Mouse (Mus musculus): ENCODE results near the gene Wdpcp.

Gene Wdpcp

GRCm38 (mm10) chr11:21569456-21570108 lies 2.5 kb upstream of the Wdpcp start:
- no peak for DNase-seq

- DNase-seq = no peak
Measured at GRCm38 (mm10) chr11:21570109-21570474, 1.9 kb upstream of the Wdpcp start.

- DNase-seq = no peak
Measured at GRCm38 (mm10) chr11:21570973-21571372, 1.1 kb upstream of the Wdpcp start.

- DNase-seq = no peak
Measured at GRCm38 (mm10) chr11:21581472-21581871, 9.4 kb downstream of the Wdpcp start.

GRCm38 (mm10) chr11:21583286-21583685 lies 11.3 kb downstream of the Wdpcp start:
- no peak for DNase-seq

GRCm38 (mm10) chr11:21602497-21602896 lies 30.5 kb downstream of the Wdpcp start:
- DNase-seq = no peak

GRCm38 (mm10) chr11:21615915-21616314 lies 43.9 kb downstream of the Wdpcp start:
- no peak for DNase-seq

GRCm38 (mm10) chr11:21634171-21634907 lies 62.3 kb downstream of the Wdpcp start:
- no peak for DNase-seq

GRCm38 (mm10) chr11:21638341-21638740 lies 66.3 kb downstream of the Wdpcp start:
- no peak for DNase-seq

GRCm38 (mm10) chr11:21639534-21639933 lies 67.5 kb downstream of the Wdpcp start:
- DNase-seq = no peak

GRCm38 (mm10) chr11:21644231-21644630 lies 72.2 kb downstream of the Wdpcp start:
- no peak for DNase-seq

- no peak for DNase-seq
Measured at GRCm38 (mm10) chr11:21646136-21646535, 74.1 kb downstream of the Wdpcp start.

- DNase-seq = no peak
Measured at GRCm38 (mm10) chr11:21658985-21659384, 87.0 kb downstream of the Wdpcp start.

- DNase-seq = no peak
Measured at GRCm38 (mm10) chr11:21677034-21677433, 105.0 kb downstream of the Wdpcp start.

GRCm38 (mm10) chr11:21688441-21688840 lies 116.4 kb downstream of the Wdpcp start:
- DNase-seq = no peak

- DNase-seq = no peak
Measured at GRCm38 (mm10) chr11:21690730-21691129, 118.7 kb downstream of the Wdpcp start.

- no peak for DNase-seq
Measured at GRCm38 (mm10) chr11:21694087-21694486, 122.1 kb downstream of the Wdpcp start.

GRCm38 (mm10) chr11:21697642-21698041 lies 125.6 kb downstream of the Wdpcp start:
- DNase-seq = no peak

- no peak for DNase-seq
Measured at GRCm38 (mm10) chr11:21713508-21713907, 141.5 kb downstream of the Wdpcp start.

GRCm38 (mm10) chr11:21714065-21714464 lies 142.0 kb downstream of the Wdpcp start:
- DNase-seq = no peak

GRCm38 (mm10) chr11:21726329-21726728 lies 154.3 kb downstream of the Wdpcp start:
- DNase-seq = no peak

GRCm38 (mm10) chr11:21729056-21729455 lies 157.0 kb downstream of the Wdpcp start:
- no peak for DNase-seq

- no peak for DNase-seq
Measured at GRCm38 (mm10) chr11:21729961-21730360, 157.9 kb downstream of the Wdpcp start.

- DNase-seq = no peak
Measured at GRCm38 (mm10) chr11:21735272-21735671, 163.2 kb downstream of the Wdpcp start.

GRCm38 (mm10) chr11:21749487-21749886 lies 177.5 kb downstream of the Wdpcp start:
- DNase-seq = no peak

Measured in thymus, adult 18-20 months (tissue).